Mouse (Mus musculus): ENCODE results near the gene Nfib. TPM values are rescaled to one million over a fixed set of nuclear protein-coding genes. Genes with fewer than 3 reads are reported as not detected.

The Nfib gene
- polyA plus RNA-seq, 1 experiment: 4.8 TPM

- WGBS: 90% methylated on average over 4 of the region's 4 CpGs
Observed at GRCm38 (mm10) chr4:82454989-82455388, 250.6 kb downstream of the Nfib start.

GRCm38 (mm10) chr4:82453341-82453740 is 252.2 kb downstream of the Nfib start:
- DNase-seq (ENCODE audit: low read depth, low spot score): no peak

More at GRCm38 (mm10) chr4:82454989-82455388, 250.6 kb downstream of the Nfib start:
- no peak for DNase-seq (ENCODE audit: low read depth, low spot score)

- 66% methylated on average over 4 of the region's 4 CpGs for WGBS
- DNase-seq (ENCODE audit: low read depth, low spot score): no peak
Observed at GRCm38 (mm10) chr4:82452905-82453304, 252.6 kb downstream of the Nfib start.

DNA sequence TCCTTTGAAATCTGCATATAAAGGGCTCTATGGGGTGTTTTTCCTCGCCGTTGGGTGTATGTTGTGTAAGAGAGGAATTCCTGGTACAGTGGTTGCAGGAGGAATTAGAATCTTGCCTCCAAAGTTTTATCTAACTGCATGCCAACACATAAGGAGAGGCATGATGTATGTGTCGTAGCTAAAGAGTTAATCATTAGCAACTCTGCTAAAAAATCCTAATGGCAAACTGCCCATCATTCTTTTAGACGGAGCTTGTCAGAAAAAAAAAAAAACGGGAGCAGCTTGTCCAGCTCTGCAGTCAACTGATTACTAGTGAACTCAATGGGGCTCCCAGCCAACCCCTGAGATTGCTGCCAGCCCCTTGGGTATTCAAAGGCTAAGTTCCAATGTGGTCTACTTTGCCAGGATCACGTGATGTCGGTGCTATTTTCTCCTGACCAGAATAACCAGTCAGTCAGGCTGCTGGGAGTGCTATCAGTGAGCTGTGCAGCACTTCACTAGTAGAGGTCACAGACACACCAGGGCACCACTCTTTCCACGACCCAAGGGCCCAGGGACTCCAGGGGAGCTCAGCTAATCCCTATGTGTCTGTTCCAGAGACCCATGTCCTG is 258.4 kb downstream of the Nfib start:
- peak; percentile 76 for DNase-seq (ENCODE audit: low read depth, low spot score)
- 7% methylated on average over 8 of the region's 8 CpGs for WGBS

GRCm38 (mm10) chr4:82444078-82444477 is 261.5 kb downstream of the Nfib start:
- 63% methylated on average over 1 of the region's 1 CpGs for WGBS
- DNase-seq (ENCODE audit: low read depth, low spot score): no peak

DNA sequence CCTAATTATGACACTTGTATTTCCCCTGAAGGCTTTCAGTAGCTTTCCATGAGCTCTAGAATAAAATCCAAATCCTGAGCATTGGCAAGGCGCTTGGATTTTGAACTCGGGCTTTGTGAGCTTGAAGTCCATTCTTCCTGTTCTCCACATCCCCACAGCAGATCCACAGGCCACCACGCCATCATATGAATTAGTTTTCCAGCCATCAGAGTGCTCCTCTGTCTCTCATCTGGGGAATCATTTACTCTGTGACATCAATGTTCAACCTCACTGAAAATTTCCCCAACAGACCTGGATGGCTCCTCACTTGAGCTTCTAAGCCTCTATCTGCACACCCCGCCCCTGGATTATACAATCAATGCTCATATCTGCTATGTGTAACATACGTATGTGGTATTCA is 262.1 kb downstream of the Nfib start:
- no peak for DNase-seq (ENCODE audit: low read depth, low spot score)
- 86% methylated on average over 5 of the region's 5 CpGs for WGBS

GRCm38 (mm10) chr4:82443003-82443402 is 262.5 kb downstream of the Nfib start:
- 67% methylated on average over 5 of the region's 5 CpGs for WGBS
- no peak for DNase-seq (ENCODE audit: low read depth, low spot score)

DNA sequence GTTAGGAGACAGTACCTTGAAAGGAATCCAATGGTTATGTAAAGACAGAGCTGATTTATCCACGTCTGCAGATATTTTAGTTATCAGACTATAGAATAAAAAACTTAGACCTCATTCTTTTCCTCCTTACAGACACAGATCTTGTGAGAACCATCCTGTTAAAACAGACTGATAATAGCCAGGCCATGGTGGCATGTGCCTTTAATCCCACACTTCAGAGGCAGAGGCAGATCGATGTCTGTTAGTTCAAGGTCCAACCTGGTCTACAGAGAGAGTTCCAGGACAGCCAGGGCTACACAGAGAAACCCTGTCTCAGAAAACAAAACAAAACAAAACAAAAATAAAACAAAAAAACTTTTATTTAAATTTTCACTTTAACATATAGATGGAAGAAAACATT is 264.9 kb downstream of the Nfib start:
- 72% methylated on average over 2 of the region's 2 CpGs for WGBS
- no peak for DNase-seq (ENCODE audit: low read depth, low spot score)

GRCm38 (mm10) chr4:82439813-82440212 is 265.7 kb downstream of the Nfib start:
- 77% methylated on average over 8 of the region's 8 CpGs for WGBS
- DNase-seq (ENCODE audit: low read depth, low spot score): no peak

- DNase-seq (ENCODE audit: low read depth, low spot score): no peak
Observed at GRCm38 (mm10) chr4:82438631-82439030, 266.9 kb downstream of the Nfib start.

GRCm38 (mm10) chr4:82437533-82438318 is 267.8 kb downstream of the Nfib start:
- no peak for DNase-seq (ENCODE audit: low read depth, low spot score)
- WGBS: 64% methylated on average over 12 of the region's 12 CpGs

More at GRCm38 (mm10) chr4:82438631-82439030, 266.9 kb downstream of the Nfib start:
- WGBS: 94% methylated on average over 5 of the region's 5 CpGs

GRCm38 (mm10) chr4:82436656-82437055 is 268.9 kb downstream of the Nfib start:
- 62% methylated on average over 2 of the region's 2 CpGs for WGBS
- DNase-seq (ENCODE audit: low read depth, low spot score): no peak

GRCm38 (mm10) chr4:82435716-82436115 is 269.8 kb downstream of the Nfib start:
- no peak for DNase-seq (ENCODE audit: low read depth, low spot score)
- 40% methylated on average over 5 of the region's 5 CpGs for WGBS

DNA sequence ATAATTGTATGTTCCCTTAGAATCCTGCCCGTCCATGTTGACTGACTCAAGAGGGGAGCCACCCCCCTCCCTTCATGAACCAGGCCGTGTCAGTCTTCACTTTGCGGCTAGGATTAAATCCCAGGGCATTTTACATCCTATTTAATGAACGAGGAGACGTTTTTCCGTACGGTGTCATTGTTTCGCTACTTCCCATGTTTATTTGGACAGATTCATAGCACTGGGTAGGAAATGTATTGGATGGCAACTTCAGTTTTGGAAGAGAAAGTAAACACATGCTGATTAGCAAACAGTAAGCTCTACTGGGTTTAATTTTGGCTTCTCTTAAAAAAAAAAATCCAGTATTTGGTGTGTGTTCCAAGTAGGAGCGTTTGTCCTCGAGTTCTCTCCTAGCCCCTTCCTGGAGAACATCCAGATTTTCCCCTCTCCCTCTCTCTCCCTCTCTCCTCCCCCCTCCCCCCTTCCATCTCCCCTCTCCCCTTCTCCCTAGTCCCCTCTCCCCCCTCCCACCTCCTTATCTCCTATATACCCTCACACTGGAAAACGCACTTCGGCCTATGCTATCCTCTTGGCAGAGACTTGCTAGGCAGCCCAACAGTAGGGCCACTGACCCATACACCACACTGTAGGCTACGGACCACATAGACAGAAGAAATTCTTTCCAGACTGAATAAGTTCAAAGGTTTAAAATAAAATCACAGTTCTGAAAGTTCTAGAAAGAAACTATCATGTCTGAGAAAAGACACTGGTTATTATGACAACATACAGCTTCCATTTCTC is 271.4 kb downstream of the Nfib start:
- no peak for DNase-seq (ENCODE audit: low read depth, low spot score)
- 72% methylated on average over 13 of the region's 13 CpGs for WGBS

DNA sequence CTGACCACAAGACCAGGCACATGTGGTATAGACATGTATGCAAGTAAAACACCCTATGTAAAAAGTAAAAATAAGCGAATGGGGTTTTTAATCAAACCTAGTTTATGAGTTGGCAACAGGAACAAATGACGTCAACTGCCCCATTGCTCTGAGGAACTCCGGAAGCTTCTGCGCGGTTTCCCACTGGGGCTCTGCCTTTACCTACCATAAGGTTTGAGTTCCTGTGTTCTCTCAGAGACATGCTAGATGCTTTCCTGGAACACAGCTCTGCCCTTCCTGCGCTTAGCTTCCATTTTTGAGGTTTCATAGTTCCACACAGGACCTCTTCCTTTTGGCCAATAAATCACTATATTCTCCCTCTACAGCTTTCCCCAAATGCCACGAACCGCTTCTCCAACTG is 273.7 kb downstream of the Nfib start:
- WGBS: 85% methylated on average over 8 of the region's 8 CpGs
- DNase-seq (ENCODE audit: low read depth, low spot score): no peak

- no peak for DNase-seq (ENCODE audit: low read depth, low spot score)
- 93% methylated on average over 3 of the region's 3 CpGs for WGBS
Observed at GRCm38 (mm10) chr4:82430802-82431201, 274.7 kb downstream of the Nfib start.

DNA sequence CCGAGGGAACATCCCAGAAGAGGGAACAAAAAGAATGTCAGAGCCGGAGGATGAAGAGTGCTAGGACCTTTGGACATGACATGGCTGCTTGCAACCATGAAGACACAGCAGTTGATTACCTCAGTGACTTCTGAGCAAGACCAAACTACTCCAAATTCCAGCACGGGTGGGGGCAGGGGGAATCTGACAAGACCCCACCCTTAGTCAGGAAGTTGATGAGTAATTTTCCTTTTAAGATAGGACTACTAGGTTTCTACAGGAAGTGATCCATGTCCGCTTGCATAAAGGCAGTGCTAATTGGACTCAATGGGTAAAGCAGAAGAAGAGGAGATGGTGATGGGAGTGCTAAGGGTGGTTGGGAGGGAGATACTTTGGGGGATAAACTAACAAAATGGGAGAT is 279.3 kb downstream of the Nfib start:
- DNase-seq (ENCODE audit: low read depth, low spot score): no peak
- 87% methylated on average over 4 of the region's 4 CpGs for WGBS

GRCm38 (mm10) chr4:82418241-82418640 is 287.3 kb downstream of the Nfib start:
- WGBS: 58% methylated on average over 4 of the region's 4 CpGs
- DNase-seq (ENCODE audit: low read depth, low spot score): no peak

GRCm38 (mm10) chr4:82415817-82416216 is 289.7 kb downstream of the Nfib start:
- WGBS: 72% methylated on average over 4 of the region's 4 CpGs
- DNase-seq (ENCODE audit: low read depth, low spot score): no peak

DNA sequence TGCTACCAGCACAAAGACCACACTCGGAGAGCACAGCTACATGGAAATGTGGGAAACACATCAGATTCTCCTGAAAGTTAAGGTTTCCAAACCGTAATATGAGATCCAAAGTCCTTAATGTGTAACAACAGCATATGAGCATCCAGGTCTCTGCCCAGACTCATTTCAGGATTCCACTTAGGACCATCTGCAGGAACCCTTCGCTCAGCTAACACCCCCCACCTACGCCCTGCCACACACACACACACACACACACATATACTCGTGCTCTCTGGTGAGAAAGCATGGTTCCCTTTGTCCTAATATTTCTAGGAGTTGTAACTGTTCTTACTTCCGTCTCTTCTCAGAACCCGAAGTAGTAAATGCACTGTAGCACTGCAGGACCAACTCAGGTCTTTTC is 292.9 kb downstream of the Nfib start:
- WGBS: 43% methylated on average over 7 of the region's 7 CpGs
- no peak for DNase-seq (ENCODE audit: low read depth, low spot score)

DNA sequence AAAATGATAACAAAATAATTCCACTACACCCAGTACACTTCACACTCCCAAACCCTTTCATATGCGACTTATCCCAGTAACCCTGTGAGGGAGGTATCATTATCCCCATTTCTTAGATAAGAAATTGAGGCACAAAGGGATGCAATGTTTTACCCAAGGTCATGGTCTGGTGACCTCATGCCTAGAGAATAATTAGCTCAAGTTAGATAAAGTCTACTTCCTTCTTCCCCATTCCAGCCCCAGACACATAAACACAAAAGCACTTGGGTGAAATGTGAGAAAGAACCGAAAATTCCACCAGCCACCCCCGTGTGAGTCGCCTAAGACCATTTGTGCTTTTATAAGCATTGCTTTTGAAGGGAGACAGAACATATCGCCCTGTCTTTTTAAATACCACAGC is 293.6 kb downstream of the Nfib start:
- WGBS: 17% methylated on average over 5 of the region's 5 CpGs
- no peak for DNase-seq (ENCODE audit: low read depth, low spot score)
